Mouse (Mus musculus) bone marrow, adult 2 months (tissue): Measurements from ENCODE around the gene A030005L19Rik. TPM values are rescaled to one million over a fixed set of nuclear protein-coding genes. Genes with fewer than 3 reads are reported as not detected.
"Not testable (repeated sequence)": the region's sequence is repeated elsewhere in the genome, so short reads cannot be mapped to it uniquely, and the experiment has no call there.

Source experiments
- H3K27ac ChIP-seq: fragments of 200-500 bp; 2 replicates; pipeline ENCODE4 v1.5.1; 2012; ENCODE audit warnings: low read depth, mild to moderate bottlenecking, control low read depth, inconsistent platforms, low read length; ENCODE audit not compliant: control insufficient read depth, poor library complexity, insufficient read depth
- H3K4me1 ChIP-seq: fragments of 200-500 bp; 2 replicates; pipeline ENCODE4 v1.6.1; 2011; ENCODE audit warnings: low read length; ENCODE audit not compliant: control insufficient read depth, insufficient read depth
- H3K4me3 ChIP-seq: fragments of 200-500 bp; replicated peaks from 2 replicates; pipeline ENCODE3; 2011; ENCODE audit warnings: mild to moderate bottlenecking, low read depth, low read length, control low read depth; ENCODE audit not compliant: control insufficient read depth
- CTCF ChIP-seq: fragments of 200-500 bp; IDR thresholded peaks from 2 replicates; pipeline ENCODE4 v1.5.1; 2011; ENCODE audit warnings: low read length, control low read depth; ENCODE audit not compliant: control insufficient read depth, insufficient read depth
- POLR2A ChIP-seq: fragments of 200-500 bp; IDR thresholded peaks from 2 replicates; pipeline ENCODE4 v1.6.1; 2011; ENCODE audit warnings: low read depth, mild to moderate bottlenecking, control low read depth, low read length, borderline replicate concordance; ENCODE audit not compliant: control insufficient read depth
- WGBS: fragments of 180-500 bp; shearing (Covaris S2); methylation state at CpG from one replicate; pipeline ENCODE4 v1.1.7; 2018; 5-methylcytosine and 5-hydroxymethylcytosine counted together
- polyA plus RNA-seq: library from polyadenylated mRNA; stranded (reverse); fragments of >200 nt; gene quantifications from 2 replicates; pipeline ENCODE4 v1.2.4, GENCODE M21; 2011; ENCODE audit warnings: low replicate concordance; ENCODE audit not compliant: missing spikeins, insufficient read depth, insufficient read length

The A030005L19Rik gene
- not detected in 2 replicates for polyA plus RNA-seq

DNA sequence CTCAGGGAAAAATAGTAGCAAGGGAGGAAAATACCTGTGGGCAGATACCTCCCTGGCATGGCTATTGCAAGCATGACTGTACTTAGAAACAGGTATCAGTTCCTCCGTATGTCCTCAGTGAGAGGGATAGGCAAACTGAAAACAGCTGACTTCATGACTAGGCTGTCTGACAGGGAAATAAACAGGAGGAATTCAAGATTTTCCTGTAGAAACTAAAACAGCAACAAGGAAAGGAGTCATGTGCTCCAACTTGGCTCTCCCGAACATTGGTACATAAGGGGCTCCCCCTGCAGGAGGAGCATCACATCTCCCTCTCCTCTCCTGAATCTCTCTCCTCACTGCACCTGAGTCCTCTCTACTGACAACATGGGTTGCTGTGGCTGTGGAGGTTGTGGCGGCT is at the start of gene A030005L19Rik:
A030005L19Rik (plus strand) TSS at position 301 of the 400 bp plus-strand sequence.
- H3K4me3 ChIP-seq = no peak within 1 kb of the TSS
- 80% methylated on average over 3 of the region's 3 CpGs for WGBS
- no peak within 1 kb of the TSS for H3K27ac ChIP-seq
- H3K4me1 ChIP-seq = no peaks in the 10 kb centered on the region
- TF ChIP-seq POLR2A (no peak), CTCF (no peak)

DNA sequence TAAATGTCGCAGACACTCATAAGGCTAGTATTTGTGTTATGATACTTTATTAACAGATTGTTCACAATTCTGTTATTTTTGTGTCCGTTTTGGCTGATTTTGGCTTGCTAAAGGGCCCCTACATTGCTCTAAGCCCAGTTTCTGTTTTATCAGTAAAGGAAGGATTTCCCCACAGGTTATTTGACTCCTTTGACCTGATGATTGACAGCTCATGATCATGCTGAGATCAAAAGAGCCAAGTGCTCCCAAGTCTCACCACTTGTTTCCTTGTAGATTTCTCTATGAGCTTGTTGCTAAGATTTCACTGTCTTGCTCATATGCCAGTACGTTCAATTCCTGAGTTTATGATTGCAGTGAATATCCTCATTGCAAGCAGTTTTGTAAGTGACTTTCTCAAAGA is 42.9 kb upstream of the A030005L19Rik start:
- Histone ChIP-seq H3K27ac (no peak overlapping the region), H3K4me3 (no peak overlapping the region), H3K4me1 (no peaks in the 10 kb centered on the region)
- TF ChIP-seq CTCF = no peak
- TF ChIP-seq POLR2A = no peak
- WGBS = 83% methylated on average over 3 of the region's 3 CpGs

DNA sequence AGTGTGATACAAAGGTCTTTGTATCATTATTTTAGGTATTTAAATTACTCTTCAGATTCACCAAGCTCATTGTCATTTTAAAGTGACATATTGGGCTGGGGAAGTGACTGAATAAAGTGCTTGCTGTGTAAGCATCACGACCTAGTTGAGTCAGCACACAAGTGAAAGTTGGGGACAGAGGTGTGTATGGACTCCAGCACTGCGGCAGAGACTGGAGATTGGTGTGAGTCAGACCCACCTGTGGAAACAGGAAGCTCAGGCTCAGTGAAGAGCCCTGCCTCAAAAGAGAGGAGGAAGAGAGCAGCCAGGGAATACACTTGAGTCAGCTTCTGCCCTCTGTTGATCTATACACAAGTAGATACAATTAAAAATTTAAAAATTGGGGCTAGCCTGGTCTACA is 34.0 kb upstream of the A030005L19Rik start:
- no peaks in the 10 kb centered on the region for H3K4me1 ChIP-seq
- TF ChIP-seq POLR2A (no peak), CTCF (no peak)
- 71% methylated on average over 2 of the region's 2 CpGs for WGBS
- H3K27ac ChIP-seq = no peak overlapping the region
- no peak overlapping the region for H3K4me3 ChIP-seq

DNA sequence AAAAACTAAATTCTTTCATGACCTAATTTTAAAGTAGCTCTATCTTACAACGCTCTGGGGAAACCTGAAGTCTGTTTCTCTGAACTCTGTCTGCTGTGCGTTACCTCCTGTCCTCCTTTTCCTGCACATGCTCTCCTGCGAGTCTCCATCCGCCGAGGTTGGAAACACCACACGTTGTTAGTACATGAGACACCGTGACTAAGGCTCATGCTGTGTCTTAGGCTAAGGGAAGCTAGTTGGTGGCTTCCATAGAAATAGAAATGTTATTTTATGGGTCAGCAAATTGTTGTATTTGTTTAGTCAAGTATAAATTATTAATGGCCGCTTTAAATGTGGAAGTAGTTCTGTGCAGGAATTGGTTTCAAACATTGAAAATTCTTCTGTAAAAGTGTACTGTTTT is 32.9 kb upstream of the A030005L19Rik start:
- 90% methylated on average over 8 of the region's 8 CpGs for WGBS

DNA sequence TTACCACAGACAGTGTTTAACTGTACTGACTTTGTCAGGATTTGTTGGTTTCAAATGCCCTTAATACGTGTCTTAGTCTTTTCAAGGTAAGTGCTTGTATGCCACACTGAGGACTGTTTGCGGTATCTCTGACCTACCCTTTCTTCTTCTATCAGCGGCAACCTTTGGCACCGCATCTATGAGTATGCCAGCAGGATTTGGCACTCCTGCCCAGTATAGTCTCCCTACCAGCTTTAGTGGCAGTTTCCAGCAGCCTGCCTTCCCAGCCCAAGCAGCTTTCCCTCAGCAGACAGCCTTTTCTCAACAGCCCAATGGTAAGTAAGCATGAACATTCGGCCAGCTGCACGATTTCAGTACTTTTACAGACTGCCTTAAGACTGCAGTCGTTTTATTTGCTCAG is 19.9 kb upstream of the A030005L19Rik start:
- TF ChIP-seq CTCF = no peak
- TF ChIP-seq POLR2A = no peak
- Histone ChIP-seq H3K27ac (no peak overlapping the region), H3K4me3 (no peak overlapping the region), H3K4me1 (no peaks in the 10 kb centered on the region)
- WGBS = 92% methylated on average over 7 of the region's 7 CpGs

More for the DNA sequence above, 32.9 kb upstream of the A030005L19Rik start:
- TF ChIP-seq POLR2A (no peak), CTCF (no peak)
- H3K4me1 ChIP-seq = no peaks in the 10 kb centered on the region
- H3K4me3 ChIP-seq = no peak overlapping the region
- H3K27ac ChIP-seq = no peak overlapping the region

DNA sequence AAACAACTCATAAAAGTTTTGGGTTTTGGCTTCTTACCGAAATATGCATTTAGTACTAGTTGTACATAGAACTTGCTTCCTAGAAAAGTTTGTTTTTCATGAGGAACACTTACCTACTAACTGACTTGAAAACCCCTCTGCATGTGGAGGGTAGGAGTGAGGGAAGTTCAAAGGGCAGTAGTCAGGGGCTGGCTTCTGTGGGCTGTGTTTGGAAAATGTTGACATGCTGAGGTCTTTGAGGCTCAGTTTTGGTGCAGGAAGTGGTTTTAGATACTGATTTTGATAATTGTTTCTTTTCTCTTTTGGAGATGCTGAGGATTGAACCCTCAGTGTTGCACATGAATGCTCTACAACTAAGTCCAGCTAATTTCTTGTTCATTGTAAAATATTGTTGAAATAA is 12.6 kb upstream of the A030005L19Rik start:
- TF ChIP-seq POLR2A = no peak
- TF ChIP-seq CTCF = no peak
- Histone ChIP-seq H3K4me1 (no peaks in the 10 kb centered on the region), H3K27ac (no peak overlapping the region), H3K4me3 (no peak overlapping the region)
- WGBS = 84% methylated on average over 1 of the region's 1 CpGs

DNA sequence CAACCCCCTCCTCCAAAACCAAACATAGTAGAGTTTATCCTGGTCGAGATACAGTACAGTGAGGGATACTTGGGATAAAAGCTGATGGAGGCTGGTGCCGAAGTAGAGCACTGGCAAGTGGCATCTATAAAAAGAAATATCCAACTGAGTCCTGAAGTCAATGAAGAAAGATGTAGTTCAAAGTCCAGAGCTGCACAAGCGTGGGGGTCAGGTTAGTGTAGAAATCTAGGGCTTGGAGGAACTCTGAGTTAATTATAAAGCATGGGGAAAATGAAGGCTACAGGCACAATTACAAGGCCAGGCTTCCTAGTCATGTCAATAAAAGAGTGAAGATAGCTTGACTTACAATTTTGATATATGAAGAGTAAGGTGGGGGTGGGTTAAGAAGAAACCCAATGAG is 11.9 kb upstream of the A030005L19Rik start:
- no peak for TF ChIP-seq CTCF
- no peak for TF ChIP-seq POLR2A
- no peak overlapping the region for H3K27ac ChIP-seq
- no peak overlapping the region for H3K4me3 ChIP-seq
- no peaks in the 10 kb centered on the region for H3K4me1 ChIP-seq
- WGBS = 91% methylated on average over 3 of the region's 3 CpGs

DNA sequence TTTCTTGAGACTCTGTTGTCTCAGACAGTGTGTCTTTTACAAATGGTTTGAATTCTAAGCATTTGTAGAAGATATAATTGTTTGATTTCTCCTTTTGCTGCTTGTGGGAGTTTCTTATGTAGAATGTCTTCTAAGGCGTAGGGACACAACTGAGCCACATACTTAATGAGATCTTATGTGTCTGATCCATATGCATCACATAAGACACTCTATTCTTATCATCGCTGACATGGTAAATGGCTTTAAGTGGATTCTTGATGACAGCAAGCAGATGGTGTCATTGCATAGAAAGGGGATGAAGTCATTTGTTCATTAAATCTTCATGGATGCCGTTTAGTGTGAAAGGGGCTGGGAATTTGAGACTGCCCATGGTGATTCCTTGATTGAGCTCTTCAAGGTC is 7.2 kb upstream of the A030005L19Rik start:
- no peak overlapping the region for H3K4me3 ChIP-seq
- H3K4me1 ChIP-seq = no peaks in the 10 kb centered on the region
- no peak overlapping the region for H3K27ac ChIP-seq
- TF ChIP-seq POLR2A = no peak
- 93% methylated on average over 3 of the region's 3 CpGs for WGBS

DNA sequence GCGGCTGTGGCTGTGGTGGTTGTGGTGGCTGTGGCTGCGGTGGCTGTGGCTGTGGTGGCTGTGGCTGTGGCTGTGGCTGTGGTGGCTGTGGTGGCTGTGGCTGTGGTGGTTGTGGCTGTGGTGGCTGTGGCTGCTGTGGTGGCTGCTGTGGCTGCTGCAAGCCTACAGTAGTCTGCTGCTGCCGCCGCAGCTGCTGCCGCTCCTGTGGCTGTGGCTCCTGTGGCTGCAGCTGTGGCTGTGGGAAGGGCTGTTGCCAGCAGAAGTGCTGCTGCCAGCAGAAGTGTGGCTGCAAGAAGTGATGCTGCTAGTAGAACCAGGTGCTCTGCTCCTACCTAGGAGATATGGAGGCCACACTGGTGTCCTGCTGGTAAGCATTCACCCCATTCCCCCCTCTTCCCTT is 309 bp downstream of the A030005L19Rik start:
- H3K4me1 ChIP-seq, H3K4me3 ChIP-seq, H3K27ac ChIP-seq: not testable (repeated sequence)
- 65% methylated on average over 5 of the region's 5 CpGs for WGBS

DNA sequence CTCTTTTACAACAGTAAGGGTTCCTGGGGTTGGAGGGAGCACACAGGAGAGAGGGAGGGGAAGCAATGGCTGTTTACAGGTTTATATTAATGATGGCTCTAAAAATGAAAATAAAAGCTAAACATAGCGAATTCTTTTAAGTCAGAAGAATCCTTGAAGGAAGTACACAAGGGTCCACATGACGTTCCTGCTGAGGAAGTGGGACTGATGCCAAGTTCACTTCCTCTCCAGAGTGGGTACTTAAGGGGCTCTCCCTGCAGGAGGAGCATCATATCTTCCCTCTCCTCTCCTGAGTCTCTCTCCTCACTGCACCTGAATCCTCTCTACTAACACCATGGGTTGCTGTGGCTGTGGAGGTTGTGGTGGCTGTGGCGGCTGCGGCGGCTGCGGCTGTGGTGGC is 11.5 kb downstream of the A030005L19Rik start, which contains the start of gene A030014E15Rik:
A030014E15Rik (plus strand) TSS at position 268 of the 400 bp plus-strand sequence.
- Histone ChIP-seq H3K4me1 (no peaks in the 10 kb centered on the region), H3K27ac (no peak within 1 kb of the TSS), H3K4me3 (no peak within 1 kb of the TSS)
- TF ChIP-seq POLR2A = no peak
- no peak for TF ChIP-seq CTCF
- 73% methylated on average over 6 of the region's 6 CpGs for WGBS

DNA sequence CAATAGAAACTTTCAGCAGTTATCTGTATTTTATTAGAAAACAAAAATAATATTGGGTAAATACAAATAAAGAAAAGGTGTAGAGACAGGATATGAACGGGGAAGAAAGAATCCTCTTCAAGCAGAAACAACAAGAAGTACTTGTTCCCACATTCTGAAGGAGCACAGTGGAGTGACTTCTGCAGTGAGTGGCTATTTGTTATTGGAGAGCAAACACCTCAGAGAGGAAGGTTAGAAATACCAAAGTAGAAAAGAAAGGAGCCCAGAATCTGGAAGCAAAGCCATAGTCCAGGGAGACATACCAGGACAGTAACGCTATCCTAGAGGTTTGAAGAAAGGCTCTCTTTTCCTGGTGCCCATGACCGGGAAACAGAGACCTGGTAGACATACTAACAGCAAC is 17.4 kb downstream of the A030005L19Rik start:
- not testable (repeated sequence) for H3K4me1 ChIP-seq, H3K4me3 ChIP-seq, H3K27ac ChIP-seq
- WGBS = 72% methylated on average over 3 of the region's 3 CpGs

DNA sequence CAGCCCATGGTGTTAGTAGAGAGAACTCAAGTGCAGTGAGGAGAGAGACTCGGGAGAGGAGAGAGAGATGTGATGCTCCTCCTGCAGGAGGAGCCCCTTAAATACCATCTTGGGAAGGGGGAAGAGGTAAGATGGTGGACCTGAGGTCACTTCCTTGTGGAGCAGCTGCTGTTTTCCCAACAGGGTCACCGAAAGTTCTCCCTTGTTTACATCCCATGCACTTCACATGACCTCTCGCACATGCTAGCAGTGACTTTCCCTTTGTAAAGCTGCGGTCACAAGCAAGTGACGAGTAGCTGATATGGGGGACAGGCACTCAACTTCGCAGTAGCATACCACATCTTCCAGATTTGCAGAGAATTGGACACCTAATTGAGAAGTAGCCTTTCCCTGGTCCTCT is 18.2 kb downstream of the A030005L19Rik start, which contains the start of gene Gm6217:
Gm6217 (minus strand) TSS at position 74 of the 400 bp plus-strand sequence.
- H3K27ac ChIP-seq, H3K4me3 ChIP-seq, H3K4me1 ChIP-seq: not testable (repeated sequence)
- WGBS = no CpG with 5 or more reads among the region's 6 CpGs
